Mouse (Mus musculus): ENCODE data around the gene Acot5. TPM values are rescaled to one million over a fixed set of nuclear protein-coding genes. Genes with fewer than 3 reads are reported as not detected.
"Not testable (repeated sequence)": the region's sequence is repeated elsewhere in the genome, so short reads cannot be mapped to it uniquely, and the experiment has no call there.

Gene Acot5
- total and polyA plus RNA-seq, 2 experiments from 2014 or later: 1.2 TPM

DNA sequence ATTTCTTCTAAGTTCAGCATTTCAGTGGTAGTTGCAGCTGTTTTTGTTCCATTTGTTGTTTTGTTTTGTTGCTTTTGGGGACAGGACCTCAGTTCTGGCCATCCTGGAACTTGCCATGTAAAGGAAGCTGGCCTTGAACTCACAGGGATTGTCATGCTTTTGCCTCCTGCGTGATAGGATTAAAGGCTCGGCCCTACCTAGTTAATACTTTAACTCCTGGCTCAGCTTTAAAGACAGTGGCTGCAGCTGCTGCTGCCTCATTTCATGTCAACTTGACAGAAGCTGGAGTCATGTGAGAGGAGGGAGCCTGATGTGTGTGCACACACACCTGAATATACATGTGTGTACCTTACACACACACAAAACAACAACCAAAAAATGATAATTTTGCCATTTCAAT lies 25.1 kb upstream of the Acot5 start:
- DNase-seq (ENCODE audit: low spot score) (no peak), ATAC-seq (no peak)
- Histone ChIP-seq H3K27me3 (ENCODE audit: insufficient read depth, low read length) (no peaks in the 10 kb centered on the region), H3K9ac (replicated peaks; ENCODE audit: low read length) (no peak overlapping the region), H3K27ac (no peak overlapping the region), H3K9me3 (ENCODE audit: low read length) (no peaks in the 10 kb centered on the region; the same call in 1 of the 2 replicates), H3K4me1 (ENCODE audit: insufficient read depth, low read length) (no peaks in the 10 kb centered on the region), H3K4me3 (ENCODE audit: low read length) (no peak overlapping the region), H3K36me3 (ENCODE audit: insufficient read depth, low read length) (no peaks in the 10 kb centered on the region; the same call in 1 of the 2 replicates), H3K4me2 (ENCODE audit: low read depth, low read length) (no peak overlapping the region)
- WGBS: 72% methylated on average over 2 of the region's 2 CpGs
- no peak for TF ChIP-seq CTCF (IDR thresholded peaks at IDR 0.05; ENCODE audit: low read depth)

GRCm38 (mm10) chr12:84046906-84047305 lies 22.2 kb upstream of the Acot5 start:
- ATAC-seq (no peak), DNase-seq (ENCODE audit: low spot score) (no peak)
- H3K36me3 ChIP-seq (ENCODE audit: insufficient read depth, low read length): no peaks in the 10 kb centered on the region; the same call in 1 of the 2 replicates
- H3K9ac ChIP-seq (replicated peaks; ENCODE audit: low read length): no peak overlapping the region
- H3K4me1 ChIP-seq (ENCODE audit: insufficient read depth, low read length): no peaks in the 10 kb centered on the region
- 95% methylated on average over 1 of the region's 1 CpGs for WGBS
- no peak for TF ChIP-seq CTCF (IDR thresholded peaks at IDR 0.05; ENCODE audit: low read depth)
- no peaks in the 10 kb centered on the region; the same call in 1 of the 2 replicates for H3K9me3 ChIP-seq (ENCODE audit: low read length)
- H3K27me3 ChIP-seq (ENCODE audit: insufficient read depth, low read length): no peaks in the 10 kb centered on the region
- H3K27ac ChIP-seq: no peak overlapping the region
- no peak overlapping the region for H3K4me3 ChIP-seq (ENCODE audit: low read length)
- no peak overlapping the region for H3K4me2 ChIP-seq (ENCODE audit: low read depth, low read length)

DNA sequence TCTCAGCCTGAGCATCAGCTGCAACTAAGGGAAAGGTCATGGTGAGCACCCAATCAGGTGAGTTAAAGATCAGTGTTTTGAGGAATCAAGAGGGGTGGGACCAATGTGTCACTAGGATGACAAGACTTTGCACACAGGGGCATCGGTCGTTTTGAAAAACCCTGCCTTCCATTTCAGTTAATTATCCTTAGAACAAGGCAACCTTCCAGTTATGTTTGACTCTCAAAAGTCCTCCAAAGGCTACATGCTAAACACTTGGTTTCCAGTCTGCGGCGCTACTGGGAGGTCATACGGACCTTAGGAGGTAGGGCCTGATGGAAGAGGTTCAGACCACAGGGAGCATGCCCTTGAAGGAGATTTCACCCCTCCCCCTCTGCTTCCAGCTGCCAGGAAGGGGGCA lies 18.4 kb upstream of the Acot5 start:
- not testable (repeated sequence) for H3K27me3 ChIP-seq (ENCODE audit: insufficient read depth, low read length); H3K4me3 ChIP-seq (ENCODE audit: low read length); ATAC-seq; H3K36me3 ChIP-seq (ENCODE audit: insufficient read depth, low read length); H3K27ac ChIP-seq; H3K4me2 ChIP-seq (ENCODE audit: low read depth, low read length); H3K9ac ChIP-seq (replicated peaks; ENCODE audit: low read length); H3K9me3 ChIP-seq (ENCODE audit: low read length); H3K4me1 ChIP-seq (ENCODE audit: insufficient read depth, low read length); DNase-seq (ENCODE audit: low spot score)
- 87% methylated on average over 5 of the region's 5 CpGs for WGBS

DNA sequence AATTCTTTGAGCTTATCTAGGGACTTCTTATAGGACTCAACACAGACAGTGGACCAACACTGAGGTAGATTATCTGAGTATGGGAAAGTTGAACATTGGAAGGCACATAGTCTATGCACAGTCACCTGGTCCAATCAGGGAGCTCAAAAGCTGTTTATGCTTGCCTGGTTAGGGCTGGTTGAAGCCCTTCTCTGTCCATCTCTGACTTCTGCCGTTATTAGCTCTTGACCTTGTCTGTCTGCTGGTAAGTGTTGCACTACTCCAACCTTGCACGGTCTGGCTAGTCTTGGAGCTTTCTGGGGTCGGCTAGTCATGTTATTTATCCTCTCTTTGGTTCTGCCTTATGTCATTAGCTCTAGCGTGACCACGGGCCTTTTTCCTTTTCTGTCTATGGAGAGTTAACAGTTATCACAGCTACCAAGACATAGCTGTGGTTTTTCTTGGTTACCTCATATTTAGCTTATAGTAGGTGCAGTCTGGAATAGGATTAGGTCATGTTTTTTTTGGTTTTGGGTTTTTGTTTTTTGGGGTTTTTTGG lies 17.1 kb upstream of the Acot5 start, which contains the start of gene Acot3:
Gene Acot3, plus strand, starts transcription at position 208 of the 538 bp plus-strand sequence.
- Histone ChIP-seq H3K9me3 (ENCODE audit: low read length) (no peaks in the 10 kb centered on the region; the same call in 1 of the 2 replicates), H3K4me1 (ENCODE audit: insufficient read depth, low read length) (no peaks in the 10 kb centered on the region), H3K9ac (replicated peaks; ENCODE audit: low read length) (no peak within 1 kb of the TSS), H3K36me3 (ENCODE audit: insufficient read depth, low read length) (no peaks in the 10 kb centered on the region), H3K27ac (no peak within 1 kb of the TSS), H3K4me3 (ENCODE audit: low read length) (peak within 1 kb of the TSS; percentile 42; the same call in 1 of the 2 replicates), H3K4me2 (ENCODE audit: low read depth, low read length) (peak within 1 kb of the TSS; percentile 67; the same call in 1 of the 2 replicates), H3K27me3 (ENCODE audit: insufficient read depth, low read length) (no peaks in the 10 kb centered on the region)
- TF ChIP-seq CTCF (IDR thresholded peaks at IDR 0.05; ENCODE audit: low read depth): no peak
- ATAC-seq (no peak), DNase-seq (ENCODE audit: low spot score) (no peak)
- 80% methylated on average over 5 of the region's 5 CpGs for WGBS

DNA sequence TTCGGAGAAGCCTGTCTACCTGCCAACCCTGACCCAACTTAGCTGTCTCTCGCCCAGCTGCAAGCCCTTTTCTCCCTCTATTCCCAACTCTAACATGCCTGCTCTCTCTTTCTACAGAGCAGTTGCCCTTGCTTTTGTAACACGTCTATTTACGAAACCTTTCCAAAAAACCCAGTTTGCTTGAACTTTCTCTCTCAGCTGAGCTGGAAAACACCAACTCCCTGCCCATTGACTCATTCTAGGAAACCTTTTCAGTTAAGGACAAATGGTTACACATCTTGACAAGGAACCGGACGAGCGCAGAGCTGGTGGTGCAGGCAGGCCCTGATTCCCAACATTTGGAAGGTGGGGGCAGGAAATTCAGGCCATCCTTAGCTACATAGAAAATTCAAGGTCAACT lies 16.5 kb upstream of the Acot5 start:
- Histone ChIP-seq H3K4me3 (ENCODE audit: low read length) (no peak overlapping the region; the same call in 1 of the 2 replicates), H3K4me2 (ENCODE audit: low read depth, low read length) (peak overlapping the region; percentile 67; the same call in 1 of the 2 replicates), H3K4me1 (ENCODE audit: insufficient read depth, low read length) (no peaks in the 10 kb centered on the region), H3K9ac (replicated peaks; ENCODE audit: low read length) (no peak overlapping the region), H3K9me3 (ENCODE audit: low read length) (no peaks in the 10 kb centered on the region; the same call in 1 of the 2 replicates), H3K27me3 (ENCODE audit: insufficient read depth, low read length) (no peaks in the 10 kb centered on the region), H3K27ac (no peak overlapping the region), H3K36me3 (ENCODE audit: insufficient read depth, low read length) (no peaks in the 10 kb centered on the region)
- ATAC-seq (no peak), DNase-seq (ENCODE audit: low spot score) (no peak)
- no peak for TF ChIP-seq CTCF (IDR thresholded peaks at IDR 0.05; ENCODE audit: low read depth)
- WGBS: 91% methylated on average over 7 of the region's 7 CpGs

- H3K4me2 ChIP-seq (ENCODE audit: low read depth, low read length): peak overlapping the region; percentile 67
- no peaks in the 10 kb centered on the region for H3K27me3 ChIP-seq (ENCODE audit: insufficient read depth, low read length)
- no peaks in the 10 kb centered on the region; the same call in 1 of the 2 replicates for H3K9me3 ChIP-seq (ENCODE audit: low read length)
- DNase-seq (ENCODE audit: low spot score): peak; percentile 14
- 6% methylated on average over 16 of the region's 16 CpGs for WGBS
- no peak for ATAC-seq
- TF ChIP-seq CTCF (IDR thresholded peaks at IDR 0.05; ENCODE audit: low read depth): no peak
- H3K9ac ChIP-seq (replicated peaks; ENCODE audit: low read length): peak overlapping the region; percentile 33; the same call in 1 of the 2 replicates
- no peaks in the 10 kb centered on the region for H3K36me3 ChIP-seq (ENCODE audit: insufficient read depth, low read length)
- no peaks in the 10 kb centered on the region for H3K4me1 ChIP-seq (ENCODE audit: insufficient read depth, low read length)
- no peak overlapping the region for H3K27ac ChIP-seq
- peak overlapping the region; percentile 42 for H3K4me3 ChIP-seq (ENCODE audit: low read length)
These were observed 16.0 kb upstream of the Acot5 start for GRCm38 (mm10) chr12:84053173-84053572.

Measured in hindbrain, postnatal 0 days (tissue).